Mouse (Mus musculus) liver, embryonic 14.5 days (tissue): ENCODE measurements at regions not wholly inside any gene's neighbourhood (a gene's known extent, or its start where the extent isn't known, plus 50 kb on each side); places are given as distances from the start of the nearest gene placed in this dataset.

Experiments used
- CTCF ChIP-seq: IDR thresholded peaks from 2 replicates; pipeline ENCODE4 v1.5.1; 2016; ENCODE audit warnings: antibody characterized with exemption, low read depth, control low read depth
- EP300 ChIP-seq: IDR thresholded peaks from 2 replicates; pipeline ENCODE4 v1.6.1; 2016; ENCODE audit warnings: antibody characterized with exemption, low read depth

GRCm38 (mm10) chr1:185619011-185619410, 164.4 kb downstream of the Slc30a10 start:
- TF ChIP-seq CTCF (no peak), EP300 (no peak)
